Mouse (Mus musculus) testis, adult 10 weeks (tissue): ENCODE data around the gene Fmr1. TPM values are rescaled to one million over a fixed set of nuclear protein-coding genes. Genes with fewer than 3 reads are reported as not detected.

Experiments used
- polyA plus RNA-seq: library from polyadenylated mRNA; stranded (reverse); fragments of 350-450 nt; fragmentation: Illumina TruSeq; extraction: RNeasy Lipid Tissue Mini Kit (QIAGEN cat#74804); gene quantifications from one replicate; pipeline ENCODE4 v1.2.3, GENCODE M21; 2014; ENCODE audit warnings: low read depth, low replicate concordance

The Fmr1 gene
- 60.4 TPM for polyA plus RNA-seq

GRCm38 (mm10) chrX:68678333-68678740 lies at the start of gene Fmr1:
Fmr1 (plus strand) TSS chrX:68678541.

GRCm38 (mm10) chrX:68761606-68762005 lies 83.3 kb downstream of the Fmr1 start, which contains the start of gene Fmr1nb:
Fmr1nb (plus strand) TSS chrX:68761839.

Other genes with a start within 250 kb of the Fmr1 start
- gene Fmr1nb, start 83.3 kb downstream of the Fmr1 start, polyA plus RNA-seq, result 20.1 TPM
- 2.9 TPM for gene Gm14698, start 142.6 kb downstream of the Fmr1 start, polyA plus RNA-seq
- 320 TPM for gene Gm6812, start 214.5 kb downstream of the Fmr1 start, polyA plus RNA-seq